Mouse (Mus musculus): ENCODE data around the gene Pigg.
"Not testable (repeated sequence)": the region's sequence is repeated elsewhere in the genome, so short reads cannot be mapped to it uniquely, and the experiment has no call there.

Pigg gene

DNA sequence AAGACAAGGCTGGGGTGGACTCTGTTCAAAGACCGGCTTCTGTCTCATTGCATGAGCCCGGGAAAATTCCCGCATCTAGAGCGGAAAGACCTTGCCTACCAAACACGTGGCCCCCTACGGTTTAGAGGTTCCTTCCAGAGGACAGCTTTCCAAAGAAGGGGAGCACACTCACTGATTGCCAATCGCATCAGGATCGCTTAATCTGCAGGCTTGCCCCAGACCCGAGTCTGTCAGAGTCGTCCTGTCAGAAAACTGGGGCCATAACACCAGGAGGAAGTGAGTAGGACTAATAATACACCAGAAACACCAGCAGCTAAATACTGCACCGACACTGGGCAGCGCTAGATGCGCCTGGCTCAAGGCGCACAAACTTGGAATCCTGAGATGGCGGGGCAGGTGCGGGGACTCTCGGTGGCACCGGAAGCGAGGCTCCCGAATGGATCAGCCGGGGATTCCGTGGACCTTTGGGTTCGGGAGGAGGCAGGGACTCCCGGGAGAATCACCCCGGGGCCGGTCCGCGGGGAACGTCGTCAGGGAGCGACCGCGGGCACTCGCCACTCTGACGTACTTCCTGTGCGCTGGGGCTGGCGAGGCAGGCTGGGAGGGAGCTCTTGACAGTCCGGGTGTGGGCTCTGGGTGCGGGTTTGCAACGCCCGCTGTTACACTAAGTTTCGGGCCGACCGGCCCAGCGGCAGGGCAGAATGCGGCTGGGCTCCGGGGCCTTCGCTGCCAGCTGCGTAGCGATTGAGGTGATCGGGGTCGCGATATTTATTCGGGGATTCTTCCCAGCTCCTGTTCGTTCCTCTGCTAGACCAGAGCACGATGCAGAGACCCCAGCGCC lies at the start of gene Pigg:
Gene Pigg, plus strand, starts transcription at position 386 of the 841 bp plus-strand sequence.
- DNase-seq (ENCODE audit: low spot score in 2 of 2) = peak; percentile 75 to 91

- DNase-seq (ENCODE audit: low spot score in 2 of 2) = peak in 1 of 2 experiments; percentile 15
Measured at GRCm38 (mm10) chr5:108262722-108263121, 49.7 kb upstream of the Pigg start.

DNA sequence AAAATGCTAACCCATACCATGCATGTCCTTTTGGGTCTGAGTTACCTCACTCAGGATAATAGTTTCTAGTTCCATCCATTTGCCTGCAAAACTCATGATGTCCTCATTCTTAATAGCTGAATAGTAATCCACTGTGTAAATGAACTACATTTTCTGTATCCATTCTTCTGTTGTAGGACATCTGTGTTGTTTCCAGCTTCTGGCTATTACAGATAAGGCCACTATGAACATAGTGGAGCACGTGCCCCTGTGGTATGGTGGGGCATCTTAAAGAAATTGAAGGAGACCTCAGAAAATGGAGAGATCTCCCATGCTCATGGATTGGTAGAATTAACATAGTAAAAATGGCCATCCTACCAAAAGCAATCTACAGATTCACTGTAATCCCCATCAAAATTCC lies 48.6 kb upstream of the Pigg start:
- not testable (repeated sequence) for DNase-seq (ENCODE audit: low spot score in 2 of 2)

DNA sequence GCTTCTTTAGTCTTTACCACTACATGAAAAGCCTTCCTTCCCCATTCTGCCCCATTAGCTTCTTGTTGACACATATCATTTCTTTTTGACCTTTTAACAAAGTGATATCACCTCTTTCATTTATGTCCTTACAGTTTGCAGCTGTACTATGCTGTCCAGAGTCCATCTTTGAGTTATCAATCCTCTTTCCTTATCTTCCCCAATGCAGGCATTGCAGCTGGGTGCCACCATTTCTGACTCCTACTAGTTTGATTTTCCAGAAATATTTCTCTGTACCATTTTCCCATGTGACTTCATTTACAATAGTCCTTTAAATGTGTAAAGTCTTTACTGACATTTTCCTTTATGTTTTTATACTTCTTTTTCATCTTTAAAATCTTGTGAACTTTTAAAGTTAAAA lies 45.4 kb upstream of the Pigg start:
- DNase-seq (ENCODE audit: low spot score in 2 of 2) = no peak

DNA sequence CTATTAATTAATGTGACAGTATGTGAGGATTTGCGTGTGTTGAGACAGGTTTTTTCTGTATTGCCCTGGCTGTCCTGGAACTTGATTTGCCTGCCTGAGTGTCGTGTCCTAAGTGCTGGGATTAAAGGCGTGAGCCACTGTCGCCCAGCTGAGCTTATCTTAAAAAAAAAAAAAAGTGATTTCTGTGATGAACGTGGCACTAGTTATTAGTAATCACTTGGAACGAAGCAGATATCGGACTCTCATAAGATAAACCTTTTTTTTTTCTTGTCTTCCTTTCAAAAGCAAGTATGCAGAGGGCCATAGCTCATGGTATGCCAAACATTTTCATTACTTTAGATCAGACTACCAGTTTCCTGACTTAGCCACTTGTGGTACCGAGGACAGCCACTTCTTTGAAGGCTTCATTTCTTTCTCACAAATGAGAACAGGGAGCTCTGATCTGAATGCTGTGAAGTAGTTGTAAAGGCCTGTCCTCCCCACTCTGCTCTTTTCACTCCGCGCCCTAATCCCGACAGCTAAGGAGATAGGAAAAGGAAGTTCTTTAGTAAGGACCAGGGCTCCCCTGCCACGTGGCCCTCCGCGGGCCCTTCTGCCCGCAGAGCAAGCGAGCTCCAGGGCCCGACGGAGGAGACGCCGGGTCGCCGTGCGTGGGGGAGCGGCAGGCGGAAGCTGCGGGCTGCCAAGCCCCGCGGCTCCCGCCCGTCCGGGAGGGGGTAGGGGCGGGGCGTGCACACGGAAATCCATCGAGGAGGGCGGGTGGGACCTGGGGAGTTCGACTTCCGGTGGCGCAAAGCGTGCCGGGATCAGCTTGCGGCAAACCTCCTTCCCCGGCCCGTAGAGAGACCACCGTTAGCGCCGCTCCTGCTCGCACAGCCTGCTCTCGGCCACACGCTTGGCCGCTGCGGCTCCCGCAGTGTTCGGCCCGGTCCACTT lies 44.0 kb upstream of the Pigg start, which contains the start of gene Dr1:
Gene Dr1, plus strand, starts transcription at position 771 of the 936 bp plus-strand sequence.
- DNase-seq (ENCODE audit: low spot score in 2 of 2) = peak; percentile 45 to 79

DNA sequence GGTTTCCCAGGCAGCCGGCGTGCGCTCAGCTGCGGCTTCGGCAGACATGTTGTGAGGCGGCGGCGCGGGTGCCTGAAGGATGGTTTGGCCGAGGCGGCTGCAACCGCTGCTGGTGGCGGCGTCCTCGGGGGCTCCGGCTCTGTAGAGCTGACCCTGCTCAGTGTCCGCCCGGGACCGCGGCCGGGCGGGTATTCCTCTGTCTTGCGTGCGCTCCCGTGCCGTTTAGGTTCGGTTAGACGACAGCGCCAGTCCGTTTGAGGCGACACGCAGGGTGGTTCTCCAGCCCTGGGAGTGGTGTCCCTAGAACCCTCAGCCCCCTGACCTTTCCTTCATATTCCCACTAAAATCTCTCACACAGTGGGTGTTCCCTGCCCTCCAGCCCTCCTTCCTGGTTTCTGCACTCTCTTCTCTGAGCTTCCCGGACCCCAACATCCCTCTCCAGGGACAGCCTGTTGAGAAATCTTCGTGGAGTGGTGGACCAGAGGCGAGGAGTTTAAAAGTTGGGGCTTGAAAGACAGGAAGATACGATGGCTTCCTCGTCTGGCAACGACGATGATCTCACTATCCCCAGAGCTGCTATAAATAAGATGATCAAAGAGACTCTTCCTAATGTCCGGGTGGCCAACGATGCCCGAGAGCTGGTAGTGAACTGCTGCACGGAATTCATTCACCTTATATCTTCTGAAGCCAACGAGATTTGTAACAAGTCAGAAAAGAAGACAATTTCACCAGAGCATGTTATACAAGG lies 43.2 kb upstream of the Pigg start:
- peak in 1 of 2 experiments; percentile 5 for DNase-seq (ENCODE audit: low spot score in 2 of 2)

DNA sequence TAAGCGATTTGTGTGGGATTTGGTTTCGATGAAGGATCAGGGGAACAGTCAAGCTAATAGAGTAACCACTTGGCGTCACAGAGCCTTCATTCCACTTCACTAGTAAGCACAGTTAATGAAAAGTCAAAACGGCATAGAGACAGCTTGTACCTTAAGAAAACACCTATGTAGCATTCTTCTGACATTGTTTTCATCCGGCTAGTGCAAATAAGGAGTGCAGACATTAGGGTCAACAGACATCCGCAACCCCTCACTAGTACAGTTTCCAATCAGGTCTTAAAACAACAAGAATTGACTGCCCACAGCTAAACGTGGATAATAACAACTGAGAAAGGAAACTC lies 42.6 kb upstream of the Pigg start:
- no peak for DNase-seq (ENCODE audit: low spot score in 2 of 2)

DNA sequence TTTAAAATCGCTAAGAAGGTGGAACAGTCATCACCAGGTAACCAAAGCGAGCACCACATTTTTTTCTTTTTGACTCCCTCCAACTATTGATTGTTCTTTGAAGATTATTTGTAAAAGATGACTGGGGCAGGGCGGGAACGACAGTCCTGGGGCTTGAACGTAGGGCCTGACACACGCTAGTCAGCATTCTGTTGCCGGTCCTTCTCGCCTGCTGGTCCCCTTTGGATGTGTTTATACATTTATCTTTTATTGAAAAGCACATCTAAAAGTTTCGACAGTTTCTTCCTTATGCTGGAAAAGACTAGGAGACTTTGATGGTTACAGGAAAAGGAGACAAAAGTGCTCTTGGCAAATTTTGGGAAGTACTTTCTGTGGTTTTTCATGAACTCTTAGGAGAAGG lies 42.0 kb upstream of the Pigg start:
- DNase-seq (ENCODE audit: low spot score in 2 of 2) = no peak

GRCm38 (mm10) chr5:108271345-108271744 lies 41.1 kb upstream of the Pigg start:
- not testable (repeated sequence) for DNase-seq (ENCODE audit: low spot score in 2 of 2)

- DNase-seq (ENCODE audit: low spot score in 2 of 2) = no peak
Measured at GRCm38 (mm10) chr5:108286957-108287356, 25.5 kb upstream of the Pigg start.

DNA sequence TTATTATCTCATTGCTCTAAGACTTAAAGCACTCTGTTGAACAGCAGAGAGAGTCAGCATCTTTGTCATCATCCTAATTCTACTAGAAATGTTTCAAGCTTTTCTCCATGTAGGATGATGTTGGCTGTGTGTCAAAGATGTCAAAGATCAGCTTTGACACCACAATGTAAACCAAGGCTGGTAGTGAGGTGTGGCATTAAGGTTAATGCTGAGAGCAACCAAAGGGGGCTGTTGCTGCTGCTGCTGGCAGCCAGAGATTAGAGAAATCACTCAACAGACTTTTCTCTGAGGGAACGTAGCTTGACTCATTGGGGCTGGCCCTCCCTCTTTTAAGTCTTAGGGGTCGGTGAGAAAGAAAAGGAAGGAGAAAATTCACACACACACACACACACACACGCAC lies 10.8 kb upstream of the Pigg start:
- DNase-seq (ENCODE audit: low spot score in 2 of 2) = no peak

GRCm38 (mm10) chr5:108313065-108313860 lies 854 bp downstream of the Pigg start:
- no peak for DNase-seq (ENCODE audit: low spot score in 2 of 2)

- no peak for DNase-seq (ENCODE audit: low spot score in 2 of 2)
Measured at GRCm38 (mm10) chr5:108331051-108331450, 18.6 kb downstream of the Pigg start.

DNA sequence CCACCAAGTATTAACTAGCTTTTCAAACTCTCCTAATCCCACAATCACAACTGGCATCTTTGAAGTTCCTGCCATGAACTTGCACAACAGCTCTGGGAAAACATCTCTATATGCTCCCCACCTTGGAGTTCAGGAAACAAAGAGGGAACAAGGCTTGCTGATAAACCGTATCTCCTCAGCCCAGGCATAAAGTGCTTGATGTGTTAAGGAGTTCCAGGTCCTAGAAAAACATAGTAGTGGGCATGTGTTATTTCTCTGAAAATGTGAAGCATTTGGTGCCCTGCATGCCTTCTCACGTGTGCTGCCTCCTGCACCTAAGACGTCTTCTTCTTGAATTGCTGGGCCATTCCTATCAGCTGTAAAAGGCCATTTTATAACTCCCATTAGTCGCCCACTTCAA lies 25.0 kb downstream of the Pigg start:
- DNase-seq (ENCODE audit: low spot score in 2 of 2) = no peak

- DNase-seq (ENCODE audit: low spot score in 2 of 2) = no peak
Measured at GRCm38 (mm10) chr5:108338049-108338448, 25.6 kb downstream of the Pigg start.

DNA sequence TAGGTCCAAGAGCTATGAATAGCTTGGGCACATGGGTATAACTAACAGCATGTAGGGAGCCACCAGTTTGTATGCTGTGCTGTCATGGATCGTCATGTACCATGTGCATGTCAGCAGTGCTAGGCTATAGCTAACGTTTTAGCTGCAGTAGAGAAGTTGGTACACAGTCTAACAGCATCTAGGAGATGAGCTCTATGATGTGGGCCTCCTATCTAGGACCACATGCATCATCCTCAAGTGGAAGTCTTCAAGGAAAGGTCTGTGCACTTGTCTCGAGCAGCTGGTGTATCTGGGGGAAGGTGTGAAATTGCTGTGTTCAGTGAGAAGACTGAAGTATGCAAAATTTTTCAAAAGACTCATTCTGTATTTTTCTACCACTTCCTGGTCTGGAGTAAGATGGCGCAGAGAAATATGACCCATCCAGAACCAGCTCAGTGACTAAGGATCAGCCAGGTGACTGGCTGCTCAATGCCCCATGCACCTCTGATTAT lies 31.3 kb downstream of the Pigg start:
- DNase-seq (ENCODE audit: low spot score in 2 of 2) = peak in 1 of 2 experiments; percentile 28

GRCm38 (mm10) chr5:108345313-108346071 lies 33.1 kb downstream of the Pigg start:
- DNase-seq (ENCODE audit: low spot score in 2 of 2) = no peak

- no peak for DNase-seq (ENCODE audit: low spot score in 2 of 2)
Measured at GRCm38 (mm10) chr5:108347843-108348242, 35.4 kb downstream of the Pigg start.

GRCm38 (mm10) chr5:108349511-108350148 lies 37.2 kb downstream of the Pigg start:
- no peak for DNase-seq (ENCODE audit: low spot score in 2 of 2)

GRCm38 (mm10) chr5:108354056-108354455 lies 41.6 kb downstream of the Pigg start:
- DNase-seq (ENCODE audit: low spot score in 2 of 2) = no peak

Measured in left cerebral cortex, adult 9 months (tissue).